Mouse (Mus musculus) thymus, postnatal 36 days (tissue): Measurements from ENCODE around the gene Cmtm8.

ENCODE experiments used
- DNase-seq, 2 experiments: peaks; one replicate each; pipeline ENCODE4 v3.0.0; 2022; ENCODE audit warnings: mixed read lengths in 2 of 2

Cmtm8 gene

DNA sequence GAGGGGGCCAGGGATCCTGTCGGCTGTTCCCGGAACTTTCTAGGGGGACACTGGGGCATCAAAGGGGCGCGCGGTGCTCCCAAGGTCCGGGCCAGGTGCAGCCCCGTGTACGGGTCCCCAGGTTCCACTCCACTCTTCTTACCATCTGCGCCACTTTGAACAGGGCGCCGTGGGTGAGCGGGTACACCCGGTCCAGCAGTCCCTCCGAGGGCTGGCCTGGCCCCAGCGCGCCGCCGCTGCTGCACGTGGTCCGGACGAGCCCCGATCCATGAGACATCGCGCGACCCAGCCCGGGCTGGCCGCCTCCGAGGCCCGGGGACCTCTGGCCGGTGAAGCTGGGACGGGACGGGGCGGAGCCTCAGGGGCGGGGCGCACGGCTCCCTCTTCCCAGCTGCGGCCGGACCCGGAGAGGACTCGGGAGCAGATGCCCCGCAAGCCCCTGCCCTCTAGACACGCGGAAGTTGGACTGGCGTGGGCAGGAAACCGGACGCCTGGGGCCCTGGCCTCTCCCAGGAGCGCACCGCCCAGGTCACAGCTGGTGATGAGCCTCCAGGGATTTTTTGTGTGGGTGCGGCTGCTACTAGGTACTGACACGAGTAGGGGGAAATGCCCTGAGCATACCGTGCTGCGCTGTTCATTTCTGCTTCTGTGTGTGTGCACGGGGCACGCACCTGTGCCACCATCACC, 62.3 kb downstream of the Cmtm8 start, which contains the start of gene Cmtm7:
TSS of gene Cmtm7 (minus strand) at position 331 of the 687 bp plus-strand sequence.
- peak; percentile 79 to 81 for DNase-seq

DNA sequence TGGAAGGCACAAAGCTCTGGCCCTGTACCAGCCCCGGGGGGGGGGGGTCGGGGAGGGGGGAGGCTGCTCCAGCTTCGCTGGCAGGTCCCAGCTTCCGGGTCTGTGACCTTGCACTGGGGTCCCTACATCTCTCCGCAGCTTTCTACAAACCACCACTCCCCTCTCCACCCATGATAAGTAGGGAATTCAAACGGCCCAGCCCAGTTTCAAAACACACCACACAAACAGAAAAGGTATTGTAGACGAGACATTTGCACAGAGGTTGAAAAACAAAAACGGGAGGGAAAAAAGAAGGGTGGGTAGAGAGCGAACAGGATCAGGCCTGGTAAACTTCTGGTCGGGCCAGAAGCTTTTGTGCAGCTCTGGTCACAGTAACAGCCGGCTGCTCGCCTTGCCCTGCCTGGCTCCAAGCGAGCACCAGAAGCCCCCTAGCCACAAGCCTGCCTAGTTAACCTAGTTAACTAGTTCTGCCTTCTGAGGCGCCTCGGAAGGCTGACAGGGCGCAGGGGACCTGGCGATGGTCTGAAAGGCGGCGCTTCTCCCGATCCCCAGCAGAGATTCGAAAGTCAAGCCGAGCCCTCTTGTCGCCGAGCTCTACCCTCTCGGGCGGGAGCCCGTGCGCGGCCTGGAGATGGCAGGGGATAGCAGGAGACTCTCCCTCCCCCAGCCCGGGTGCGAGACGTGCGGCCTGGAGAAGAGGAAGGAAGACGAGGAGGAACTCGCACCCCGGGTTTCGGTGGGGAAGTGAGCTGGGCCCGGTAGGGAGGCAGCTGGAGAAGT, 63.0 kb downstream of the Cmtm8 start:
- DNase-seq = peak; percentile 73 to 74

DNA sequence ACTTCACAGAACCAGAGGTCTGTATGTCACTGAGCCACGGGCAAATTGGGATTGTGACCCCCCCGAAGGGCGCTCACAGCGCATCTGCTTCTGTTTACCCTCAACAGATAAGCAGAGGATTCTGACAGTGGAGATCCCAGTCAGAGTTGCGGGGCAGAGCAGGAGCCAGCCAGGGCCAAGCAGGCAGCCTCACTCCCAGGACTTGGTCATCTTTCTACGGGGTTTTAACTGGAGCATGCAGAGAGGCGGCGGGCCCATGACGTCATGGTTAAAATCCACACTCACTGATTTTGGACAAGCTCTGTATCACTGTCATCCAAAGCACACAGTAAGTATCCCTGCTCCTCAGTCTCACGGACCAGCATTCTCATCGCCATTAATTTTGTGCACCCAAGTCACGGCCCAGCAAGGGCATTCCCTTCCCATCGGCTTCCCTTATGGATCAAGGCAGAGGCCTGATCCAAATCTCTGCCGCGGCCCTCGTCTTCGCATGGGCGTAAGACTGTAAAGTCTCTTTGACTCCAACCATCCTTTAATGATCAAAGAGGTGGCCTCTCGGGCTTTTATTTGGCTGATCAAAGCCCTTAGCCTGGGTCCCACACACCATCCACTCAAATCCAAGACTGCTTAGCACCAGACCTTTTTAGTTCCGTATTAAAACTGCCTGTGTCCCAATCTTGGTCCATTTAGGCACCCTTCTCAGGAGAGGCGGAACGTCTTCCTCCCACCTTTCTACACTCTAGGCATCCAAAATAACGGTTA, 63.8 kb downstream of the Cmtm8 start:
- peak; percentile 25 to 36 for DNase-seq

DNA sequence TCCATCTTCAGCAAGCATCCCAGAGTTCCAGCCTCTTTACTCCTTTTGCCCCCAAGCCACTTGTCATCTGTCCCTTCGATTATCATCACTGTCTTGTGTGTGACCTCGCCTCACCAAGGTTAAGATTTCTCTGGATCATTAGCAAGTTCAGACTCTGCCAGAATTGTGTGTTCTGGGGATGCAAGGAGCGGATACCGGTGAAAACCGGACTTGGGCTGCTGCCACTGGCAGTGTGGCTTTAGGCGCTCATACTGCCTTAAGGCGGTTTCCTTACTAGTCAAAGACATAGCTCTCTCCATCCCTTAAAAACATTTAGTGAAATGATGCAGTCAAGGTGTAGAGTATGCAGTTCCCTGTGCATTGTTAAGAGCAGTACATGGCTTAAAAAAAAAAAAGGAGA, 65.1 kb downstream of the Cmtm8 start:
- DNase-seq = no peak

DNA sequence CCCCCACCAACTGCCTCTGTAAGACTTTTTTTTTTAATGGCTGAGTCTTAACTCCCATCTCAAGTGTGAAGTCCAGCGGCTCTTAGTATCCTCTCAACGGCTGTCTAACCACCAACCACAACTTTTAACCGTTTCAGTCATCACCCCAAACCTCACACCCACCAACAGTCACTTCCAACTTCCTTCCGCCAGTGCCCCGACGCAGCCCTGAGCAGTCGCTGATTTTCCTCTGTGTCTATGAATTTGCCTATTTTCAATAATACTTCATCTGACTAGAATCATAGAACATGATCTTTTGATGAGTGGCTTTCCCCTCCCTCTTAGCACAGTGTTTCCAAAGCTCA, 65.9 kb downstream of the Cmtm8 start:
- peak; percentile 52 to 54 for DNase-seq

DNA sequence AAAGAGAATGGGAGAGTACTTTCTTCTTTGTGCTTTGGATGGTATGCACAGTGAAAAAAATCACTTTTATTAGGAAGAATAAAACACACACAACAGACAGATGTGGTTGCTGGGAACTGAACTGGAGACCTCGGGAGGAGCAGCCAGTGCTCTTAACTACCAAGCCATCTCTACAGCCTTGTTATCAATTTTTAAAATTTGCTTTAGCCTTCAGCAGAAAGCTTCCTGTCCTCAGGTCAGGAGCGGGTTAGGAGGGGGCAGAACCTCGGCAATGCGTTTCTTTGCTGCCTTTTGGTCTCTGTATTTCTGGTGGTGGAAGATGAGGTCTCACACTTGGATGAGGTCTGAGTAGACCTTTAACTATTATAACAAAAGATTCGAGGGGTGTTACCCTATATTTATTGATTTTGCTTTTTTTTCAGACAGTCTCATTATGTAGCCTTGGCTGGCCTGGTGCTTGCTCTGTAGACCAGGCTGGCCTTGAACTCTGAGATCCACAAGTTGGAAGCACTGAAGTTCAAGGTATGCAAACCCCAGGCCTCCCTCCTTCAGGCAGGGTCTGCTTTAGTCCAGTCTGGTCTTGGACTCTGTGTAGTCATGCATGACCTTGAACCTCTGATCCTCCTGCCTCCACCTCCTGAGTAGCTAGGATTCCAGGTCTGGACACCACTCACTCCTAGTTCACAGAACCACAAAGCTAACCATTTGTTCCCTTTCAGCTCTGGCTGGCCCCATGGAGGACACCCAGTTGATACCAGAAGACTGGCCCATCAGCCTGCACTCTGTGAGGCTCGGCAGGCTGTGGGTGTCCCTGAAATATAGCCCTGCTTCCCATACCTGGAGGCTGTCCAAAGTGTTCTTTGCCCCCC, 66.5 kb downstream of the Cmtm8 start:
- DNase-seq = peak in 1 of 2 experiments; percentile 38

DNA sequence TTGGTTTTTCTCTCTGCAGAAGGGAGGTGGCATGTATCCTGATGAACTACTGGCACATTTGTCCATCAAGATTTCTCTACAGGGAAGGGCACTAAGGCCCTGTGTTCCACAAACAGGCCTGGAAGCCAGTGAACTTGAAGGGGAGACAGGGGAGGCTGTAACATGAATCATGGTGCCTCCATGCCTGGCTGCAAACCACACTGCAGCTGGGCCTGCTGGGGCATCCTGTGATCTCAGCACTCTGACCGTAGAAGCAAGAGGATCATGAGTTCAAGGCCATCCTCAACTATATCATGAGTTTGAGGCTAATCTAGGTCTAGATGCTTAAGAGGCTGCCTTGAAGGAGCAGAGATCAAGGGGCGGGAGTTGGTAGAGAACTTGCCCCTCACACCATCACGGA, 67.6 kb downstream of the Cmtm8 start:
- peak in 1 of 2 experiments; percentile 58 for DNase-seq

DNA sequence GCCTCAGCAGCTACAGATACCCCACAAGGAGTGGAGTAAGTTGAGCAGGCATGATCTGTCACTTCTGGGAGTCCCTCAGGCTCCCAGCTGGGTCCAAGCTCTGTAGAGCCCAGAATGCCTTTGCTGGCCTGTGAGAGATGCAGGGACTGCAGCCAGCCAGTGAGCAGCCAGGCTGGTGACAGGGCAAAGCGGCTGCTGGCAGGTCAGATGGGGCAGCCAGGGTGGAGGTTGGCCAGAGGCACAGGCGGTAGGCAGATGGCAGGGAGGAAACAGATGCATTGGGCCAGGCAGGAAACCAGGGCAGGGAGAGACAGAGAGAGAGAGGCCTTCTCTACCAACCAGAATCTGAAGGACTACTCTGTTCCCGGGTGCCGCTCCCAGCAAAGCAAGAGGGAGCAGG, 68.7 kb downstream of the Cmtm8 start:
- DNase-seq = peak; percentile 65 to 70

DNA sequence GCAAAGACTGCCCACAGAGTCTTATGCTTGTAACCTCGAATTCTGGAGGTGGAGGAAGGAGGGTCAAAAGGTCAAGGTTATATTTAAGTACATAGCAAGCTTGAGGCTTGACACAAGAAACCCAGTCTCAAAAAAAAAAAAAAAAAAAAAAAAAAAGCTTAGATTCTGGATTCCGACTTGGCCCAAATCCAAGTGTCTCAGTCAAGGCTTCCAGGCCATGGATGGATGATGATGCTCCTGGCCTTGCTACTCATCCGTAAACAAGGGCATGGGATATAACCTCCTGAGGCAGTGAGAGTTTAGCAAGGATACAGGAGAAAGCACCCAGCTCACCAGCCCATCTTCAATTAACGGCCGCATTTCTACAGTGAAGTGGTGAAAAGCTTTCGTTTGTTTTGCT, 69.3 kb downstream of the Cmtm8 start:
- no peak for DNase-seq

DNA sequence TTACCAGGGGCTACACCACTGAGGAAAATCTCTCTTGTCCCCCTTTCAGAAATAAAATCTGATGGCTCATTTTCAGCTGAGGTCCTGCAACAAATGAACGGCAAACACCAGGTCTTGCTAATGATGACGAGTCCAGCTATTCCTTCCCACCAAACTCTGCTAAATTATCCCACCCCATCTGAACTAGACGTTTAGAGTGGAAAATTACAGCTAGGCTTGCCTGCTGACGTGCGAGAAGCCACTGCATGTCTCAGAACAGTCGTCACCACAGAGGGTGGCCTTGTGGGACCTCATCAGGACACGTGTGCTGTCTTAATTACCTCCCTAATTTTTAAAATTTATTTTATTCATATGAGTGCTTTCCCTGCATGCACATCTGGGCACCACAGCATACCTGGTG, 72.4 kb downstream of the Cmtm8 start:
- no peak for DNase-seq

DNA sequence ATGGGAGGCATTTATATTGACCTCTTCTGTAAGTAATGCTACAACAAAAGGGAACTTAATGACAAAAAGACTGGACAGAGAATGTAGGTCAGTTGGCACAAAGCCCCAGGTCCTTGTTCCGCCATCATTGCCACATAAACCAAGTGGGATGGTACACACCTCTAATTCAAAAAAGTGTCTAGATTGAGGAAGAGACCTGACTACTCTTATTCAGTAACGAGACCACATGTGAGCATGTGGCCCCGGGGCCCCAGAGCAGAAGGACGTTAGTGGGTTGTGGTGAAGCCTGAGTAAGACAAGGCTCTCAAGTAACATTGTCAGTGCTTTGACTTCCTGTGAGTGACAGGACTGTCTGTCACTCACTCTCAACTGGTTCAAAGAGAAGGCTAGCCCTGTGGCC, 73.7 kb downstream of the Cmtm8 start:
- peak in 1 of 2 experiments; percentile 60 for DNase-seq

DNA sequence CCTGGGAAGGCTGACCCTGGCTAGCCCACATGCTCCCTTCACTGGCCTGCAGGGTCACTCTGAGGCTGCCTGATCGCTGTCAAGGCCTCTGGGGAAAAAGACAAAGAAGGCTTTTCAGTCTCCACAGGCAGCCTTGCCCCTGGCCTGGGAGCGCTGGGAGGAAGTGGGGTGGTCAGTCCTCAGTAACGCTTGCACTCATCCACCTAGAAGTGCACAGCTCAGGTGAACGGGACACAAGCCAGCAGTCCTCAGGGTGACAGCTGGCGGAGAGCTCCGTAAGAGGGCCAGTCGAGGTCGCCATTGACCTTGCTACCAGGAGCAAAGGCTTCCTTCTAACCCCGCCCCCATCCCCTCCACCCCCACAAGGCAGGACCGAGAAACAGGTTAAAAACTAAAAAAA, 75.9 kb downstream of the Cmtm8 start:
- DNase-seq = no peak

DNA sequence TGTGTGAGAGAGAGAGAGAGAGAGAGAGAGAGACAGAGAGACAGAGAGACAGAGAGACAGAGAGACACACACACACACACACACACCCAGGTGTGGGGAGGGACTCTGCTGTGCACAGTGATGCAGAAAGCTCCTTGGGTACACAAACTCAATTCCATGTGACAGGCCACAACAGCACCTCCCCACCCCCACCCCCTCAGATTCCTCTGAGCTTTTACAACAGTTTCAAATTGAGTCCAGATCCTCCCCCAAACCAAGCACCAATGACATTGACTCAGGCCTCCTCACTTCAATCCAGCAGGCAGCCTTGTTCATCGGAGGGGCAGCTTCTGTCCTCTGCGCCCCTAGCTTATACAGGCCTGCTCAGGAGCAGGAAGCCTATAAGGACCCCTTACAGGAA, 76.4 kb downstream of the Cmtm8 start:
- no peak for DNase-seq

DNA sequence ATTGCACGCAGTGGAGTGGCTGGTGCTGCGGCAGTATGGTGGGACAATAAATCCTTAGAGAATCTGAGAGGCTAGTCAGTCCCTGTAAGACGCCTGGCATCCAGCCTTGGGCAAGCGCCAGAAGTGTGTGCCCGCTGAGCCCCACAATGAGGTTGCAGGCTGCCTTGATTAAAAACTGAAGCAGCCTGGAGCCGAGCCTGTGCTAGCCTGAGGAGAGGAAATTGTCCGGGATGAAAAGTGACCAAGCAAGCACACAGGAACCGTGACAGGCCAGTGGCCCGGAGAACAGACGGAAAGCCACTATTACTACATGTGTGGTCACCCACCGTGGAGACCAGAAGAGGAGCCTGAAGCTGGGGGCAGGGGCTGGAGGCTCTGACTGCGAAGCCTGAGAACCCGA, 76.9 kb downstream of the Cmtm8 start:
- DNase-seq = no peak

DNA sequence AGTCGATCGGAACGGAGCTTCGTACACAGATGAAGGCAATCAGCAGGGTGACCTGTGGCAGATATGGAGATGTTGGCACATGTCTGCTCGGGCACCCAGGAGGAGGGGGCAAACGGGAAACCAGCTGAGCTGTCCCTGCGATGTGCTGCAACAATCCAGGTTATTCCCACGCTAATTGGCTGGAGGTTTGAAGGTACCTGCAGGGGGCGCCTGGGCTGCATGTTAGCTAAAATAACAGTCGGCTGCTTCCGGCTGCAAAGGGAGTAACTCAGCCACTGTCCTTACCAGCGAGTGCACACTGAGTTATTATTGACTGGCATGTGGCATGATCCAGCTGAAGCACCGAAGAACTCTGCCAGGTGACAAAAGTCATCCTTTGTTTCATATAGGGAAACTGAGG, 80.6 kb downstream of the Cmtm8 start:
- DNase-seq = peak; percentile 60 to 65

DNA sequence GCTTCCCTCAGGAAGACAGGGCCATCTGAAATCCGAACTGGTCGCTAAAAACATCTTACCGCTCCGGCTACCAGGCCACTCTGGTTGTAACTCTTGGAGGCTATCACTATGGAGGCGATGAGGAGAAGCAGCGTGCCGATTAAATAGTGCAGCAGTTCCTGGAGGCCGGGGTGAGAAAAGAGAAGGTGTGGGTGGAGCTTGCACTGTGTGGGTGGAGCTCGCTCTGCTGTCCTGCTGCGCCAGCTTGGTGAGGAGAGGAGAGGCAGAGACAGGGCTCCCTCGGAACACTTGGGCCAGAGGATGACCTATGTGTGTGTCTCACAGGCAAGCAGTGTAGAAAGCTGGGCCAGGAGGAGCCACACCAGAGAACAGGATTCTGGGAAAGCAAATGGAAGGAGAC, 82.1 kb downstream of the Cmtm8 start:
- no peak for DNase-seq

DNA sequence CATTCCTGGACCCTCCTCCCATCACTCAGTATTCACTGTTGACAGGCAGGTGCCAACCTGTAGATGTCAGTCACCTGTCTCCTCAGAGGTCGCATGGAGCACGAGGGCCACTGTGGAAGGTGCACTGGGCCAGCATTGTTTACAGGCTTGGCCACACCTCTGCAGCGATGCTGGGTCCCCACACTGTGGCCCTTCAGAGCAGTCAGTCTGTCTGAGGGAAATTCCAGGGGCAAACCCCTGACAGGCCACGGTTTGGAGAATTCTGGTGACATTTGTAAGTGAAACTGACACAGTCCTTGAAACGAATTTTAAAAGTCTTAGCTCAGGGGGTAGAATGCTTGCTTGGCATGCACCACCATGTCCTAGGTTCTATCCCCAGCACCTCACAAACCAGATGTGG, 83.6 kb downstream of the Cmtm8 start:
- no peak for DNase-seq

DNA sequence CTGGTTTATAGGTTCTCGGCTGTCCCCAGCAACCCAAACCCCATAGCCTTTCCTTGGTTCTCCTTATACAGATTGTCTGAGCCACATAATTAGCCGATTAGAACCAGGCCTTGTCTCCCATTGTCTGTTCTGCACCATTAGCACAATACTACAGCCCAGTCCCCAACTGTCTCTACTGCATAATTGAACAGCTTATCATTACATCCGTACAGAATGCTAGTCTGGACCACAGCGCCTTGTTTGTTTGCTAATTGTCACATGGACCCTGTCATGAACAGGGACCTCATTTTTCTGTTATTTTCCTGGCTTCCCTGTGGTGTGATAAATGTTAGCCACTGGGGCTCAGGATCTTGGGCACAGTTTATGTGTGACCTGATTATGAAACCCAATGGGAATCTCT, 84.1 kb downstream of the Cmtm8 start:
- no peak for DNase-seq

DNA sequence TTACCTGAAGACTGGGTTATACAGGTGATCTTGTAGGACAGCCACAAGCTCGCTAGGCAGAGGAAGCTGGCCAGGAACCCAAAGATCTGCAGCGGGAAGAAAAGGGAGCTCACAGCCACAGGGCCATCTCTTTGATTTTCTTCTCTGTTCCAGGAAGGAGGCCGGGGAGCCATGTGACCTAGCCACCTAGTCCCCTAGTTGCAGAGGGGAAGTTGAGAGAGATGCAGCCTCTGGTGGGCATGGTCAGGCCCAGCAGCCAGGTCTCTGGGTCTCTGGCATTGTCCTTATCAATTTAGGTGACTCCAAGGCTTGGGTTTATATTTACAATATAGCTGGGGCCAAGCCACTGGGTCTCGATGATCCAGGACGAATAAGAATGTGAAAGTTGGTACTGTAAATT, 85.2 kb downstream of the Cmtm8 start:
- no peak for DNase-seq

DNA sequence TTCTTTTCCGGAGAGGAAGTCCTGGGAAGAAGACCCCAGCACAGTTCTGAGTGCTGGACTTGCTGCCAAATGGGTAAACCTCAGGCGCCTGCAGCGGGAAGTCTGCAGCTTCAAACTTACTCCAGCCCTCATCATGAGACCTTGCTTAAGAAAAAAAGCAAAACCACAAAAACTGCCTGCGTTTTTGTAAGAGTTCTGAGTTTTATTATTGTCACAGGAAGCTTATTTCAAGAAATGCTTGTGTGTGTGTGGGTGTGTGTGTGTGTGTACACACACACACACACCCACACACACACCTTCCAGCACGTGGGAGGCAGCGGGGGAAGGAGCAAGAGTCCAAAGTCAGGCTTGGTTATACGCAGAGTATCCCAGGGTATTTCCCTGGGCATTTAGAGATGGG, 85.7 kb downstream of the Cmtm8 start:
- DNase-seq = no peak

DNA sequence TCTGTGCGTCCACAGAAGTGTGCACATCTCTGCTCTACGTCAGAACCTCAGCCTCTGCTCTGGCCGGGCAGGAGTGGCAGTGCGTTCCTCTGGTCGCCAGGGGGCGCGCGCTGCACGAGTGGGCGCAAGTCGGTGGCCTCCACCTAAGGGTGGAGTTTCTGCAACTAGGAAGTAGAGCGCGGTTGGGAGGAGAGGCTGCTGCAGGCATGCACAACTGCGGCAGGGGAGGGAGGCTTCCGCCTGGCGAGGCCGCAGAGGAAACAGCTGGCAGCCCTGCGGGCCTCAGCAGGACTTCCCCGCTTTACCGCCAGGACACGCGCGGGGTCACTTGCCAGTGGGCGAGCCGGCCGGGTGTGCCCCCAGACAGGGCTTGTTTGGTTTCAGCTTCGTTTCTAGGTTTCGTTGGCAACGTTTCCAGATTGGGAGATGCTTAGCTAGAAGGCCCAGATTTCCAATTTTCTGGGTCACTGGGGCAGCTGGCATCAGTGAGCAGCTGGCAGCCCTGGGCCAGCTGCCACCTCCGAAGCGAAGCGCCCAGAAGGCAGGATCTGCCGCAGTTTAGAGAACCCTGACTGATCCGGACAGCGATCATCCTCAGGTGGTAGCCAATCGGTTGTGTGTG, 91.0 kb downstream of the Cmtm8 start:
- DNase-seq = peak; percentile 96

DNA sequence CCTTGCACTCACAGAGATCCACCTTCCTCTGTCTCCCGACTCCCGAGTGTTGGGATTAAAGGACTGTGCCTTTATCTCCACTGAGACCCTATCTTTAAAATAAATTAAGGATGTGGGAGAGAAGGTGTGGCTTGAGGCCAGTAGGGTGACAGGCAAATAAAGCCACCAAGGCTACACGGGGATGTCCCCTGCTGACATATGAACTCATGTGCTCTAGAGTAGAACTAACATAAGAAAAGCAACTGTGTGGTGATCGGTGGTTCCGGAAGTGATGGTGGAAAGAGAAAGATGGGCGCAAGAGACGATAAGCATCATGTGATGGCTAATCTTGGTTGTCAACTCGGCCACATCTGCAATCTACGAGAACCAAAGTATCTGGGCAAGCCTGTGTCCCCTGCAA, 91.6 kb downstream of the Cmtm8 start:
- no peak for DNase-seq
